Mouse (Mus musculus): ENCODE results near the gene Klk13. TPM values are rescaled to one million over a fixed set of nuclear protein-coding genes. Genes with fewer than 3 reads are reported as not detected.

Gene Klk13
- 0.16 and 0.33 TPM in 2 replicates for polyA plus RNA-seq (2012; rRNA removed; ENCODE audit: low replicate concordance)

GRCm38 (mm10) chr7:43712267-43712666, at the start of gene Klk13:
Klk13 (plus strand) TSS chr7:43712567.

GRCm38 (mm10) chr7:43671809-43672580, 40.4 kb upstream of the Klk13 start, which contains the start of gene Ctu1:
Ctu1 (plus strand) TSS chr7:43672016.

GRCm38 (mm10) chr7:43690118-43690517, 22.2 kb upstream of the Klk13 start, which contains the start of gene Klk14:
Klk14 (plus strand) TSS chr7:43690418.

GRCm38 (mm10) chr7:43768597-43768996, 56.2 kb downstream of the Klk13 start, which contains the start of gene Klk12:
Klk12 (plus strand) TSS chr7:43768897.

GRCm38 (mm10) chr7:43774364-43774763, 62.0 kb downstream of the Klk13 start, which contains the start of gene Klk11:
Klk11 (plus strand) TSS chr7:43774604.

Other genes with a start within 250 kb of the Klk13 start
- 9.8 and 10.5 TPM in 2 replicates for gene Vsig10l, start 249.4 kb upstream of the Klk13 start, polyA plus RNA-seq (2012; rRNA removed; ENCODE audit: low replicate concordance)
- 6.9 and 7.2 TPM in 2 replicates for gene Iglon5, start 222.5 kb upstream of the Klk13 start, polyA plus RNA-seq (2012; rRNA removed; ENCODE audit: low replicate concordance)
- not detected in 2 replicates for gene 4931406B18Rik, start 206.6 kb upstream of the Klk13 start, polyA plus RNA-seq (2012; rRNA removed; ENCODE audit: low replicate concordance)
- gene Cd33, start 168.1 kb upstream of the Klk13 start, polyA plus RNA-seq (2012; rRNA removed; ENCODE audit: low replicate concordance) = 15.0 and 29.1 TPM in 2 replicates
- 1.1 and 2.3 TPM in 2 replicates for gene Zfp658, start 150.3 kb upstream of the Klk13 start, polyA plus RNA-seq (2012; rRNA removed; ENCODE audit: low replicate concordance)
- 0.99 and 2.5 TPM in 2 replicates for gene Zfp719, start 133.0 kb upstream of the Klk13 start, polyA plus RNA-seq (2012; rRNA removed; ENCODE audit: low replicate concordance)
- 0.06 TPM in 2 replicates for gene Zfp819, start 105.4 kb upstream of the Klk13 start, polyA plus RNA-seq (2012; rRNA removed; ENCODE audit: low replicate concordance)
- not detected in 2 replicates for gene Ceacam18, start 77.9 kb upstream of the Klk13 start, polyA plus RNA-seq (2012; rRNA removed; ENCODE audit: low replicate concordance)
- gene Siglece, start 52.4 kb upstream of the Klk13 start, polyA plus RNA-seq (2012; rRNA removed; ENCODE audit: low replicate concordance) = 3.8 and 5.4 TPM in 2 replicates
- 9.2 and 18.9 TPM in 2 replicates for gene Ctu1, start 40.6 kb upstream of the Klk13 start, polyA plus RNA-seq (2012; rRNA removed; ENCODE audit: low replicate concordance)
- not detected in 2 replicates for gene Klk14, start 22.1 kb upstream of the Klk13 start, polyA plus RNA-seq (2012; rRNA removed; ENCODE audit: low replicate concordance)
- gene Klk12, start 56.3 kb downstream of the Klk13 start, polyA plus RNA-seq (2012; rRNA removed; ENCODE audit: low replicate concordance) = not detected in 2 replicates
- gene Klk11, start 62.0 kb downstream of the Klk13 start, polyA plus RNA-seq (2012; rRNA removed; ENCODE audit: low replicate concordance) = 2.4 and 4.7 TPM in 2 replicates
- 0.98 and 8.7 TPM in 2 replicates for gene Klk10, start 68.5 kb downstream of the Klk13 start, polyA plus RNA-seq (2012; rRNA removed; ENCODE audit: low replicate concordance)
- 0.14 and 0.30 TPM in 2 replicates for gene Klk9, start 79.3 kb downstream of the Klk13 start, polyA plus RNA-seq (2012; rRNA removed; ENCODE audit: low replicate concordance)
- 7.4 and 14.6 TPM in 2 replicates for gene Klk8, start 85.0 kb downstream of the Klk13 start, polyA plus RNA-seq (2012; rRNA removed; ENCODE audit: low replicate concordance)
- 0.11 and 4.9 TPM in 2 replicates for gene Klk7, start 98.7 kb downstream of the Klk13 start, polyA plus RNA-seq (2012; rRNA removed; ENCODE audit: low replicate concordance)
- gene Klk6, start 111.9 kb downstream of the Klk13 start, polyA plus RNA-seq (2012; rRNA removed; ENCODE audit: low replicate concordance) = 0.82 TPM in 1 of 2 replicates, not detected in the other
- 0.14 and 3.3 TPM in 2 replicates for gene Klk5, start 129.4 kb downstream of the Klk13 start, polyA plus RNA-seq (2012; rRNA removed; ENCODE audit: low replicate concordance)
- not detected in 2 replicates for gene Klk4, start 168.6 kb downstream of the Klk13 start, polyA plus RNA-seq (2012; rRNA removed; ENCODE audit: low replicate concordance)
- gene Klk15, start 221.2 kb downstream of the Klk13 start, polyA plus RNA-seq (2012; rRNA removed; ENCODE audit: low replicate concordance) = not detected in 2 replicates
- 0.14 TPM in 1 of 2 replicates, not detected in the other for gene Klk1b8, start 238.1 kb downstream of the Klk13 start, polyA plus RNA-seq (2012; rRNA removed; ENCODE audit: low replicate concordance)

All from mammary gland, adult 2 months (tissue).